Mouse (Mus musculus) brain, embryonic 14.5 days (tissue): ENCODE results near the gene Il18rap.

ENCODE experiments used
- CTCF ChIP-seq: fragments of 200-500 bp; IDR thresholded peaks from 2 replicates; pipeline ENCODE4 v1.5.1; 2012; ENCODE audit warnings: inconsistent platforms, mild to moderate bottlenecking, moderate library complexity, borderline replicate concordance; ENCODE audit not compliant: insufficient read depth, insufficient read length; ENCODE audit errors: extremely low read depth
- POLR2A ChIP-seq: fragments of 200-500 bp; IDR thresholded peaks from 2 replicates; pipeline ENCODE4 v1.6.1; 2012; ENCODE audit warnings: mild to moderate bottlenecking, inconsistent platforms, borderline replicate concordance; ENCODE audit not compliant: poor library complexity, insufficient read depth, insufficient read length, severe bottlenecking; ENCODE audit errors: extremely low read depth

DNA sequence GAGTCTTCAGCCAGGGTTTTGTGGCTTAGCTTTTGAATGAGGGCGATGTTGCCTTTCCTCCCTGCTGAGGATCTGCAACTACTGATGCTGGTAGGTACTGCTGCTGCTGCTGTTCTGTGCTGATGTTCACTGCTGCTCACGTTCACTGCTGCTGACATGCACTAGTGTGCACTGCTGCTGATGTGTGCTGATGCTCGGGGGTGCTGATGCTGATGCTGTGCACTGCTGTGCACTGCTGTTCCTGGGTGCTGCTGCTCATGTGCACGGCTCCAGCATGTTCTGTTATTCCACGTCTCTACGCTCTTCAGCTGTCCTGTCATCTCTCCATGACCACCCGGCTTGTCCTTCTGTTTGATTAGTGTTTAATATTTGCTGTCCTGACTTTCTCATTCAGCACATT is 7.8 kb downstream of the Il18rap start:
- TF ChIP-seq POLR2A (no peak), CTCF (no peak)
